Mouse (Mus musculus): ENCODE results near the gene Dmbx1.

DNA sequence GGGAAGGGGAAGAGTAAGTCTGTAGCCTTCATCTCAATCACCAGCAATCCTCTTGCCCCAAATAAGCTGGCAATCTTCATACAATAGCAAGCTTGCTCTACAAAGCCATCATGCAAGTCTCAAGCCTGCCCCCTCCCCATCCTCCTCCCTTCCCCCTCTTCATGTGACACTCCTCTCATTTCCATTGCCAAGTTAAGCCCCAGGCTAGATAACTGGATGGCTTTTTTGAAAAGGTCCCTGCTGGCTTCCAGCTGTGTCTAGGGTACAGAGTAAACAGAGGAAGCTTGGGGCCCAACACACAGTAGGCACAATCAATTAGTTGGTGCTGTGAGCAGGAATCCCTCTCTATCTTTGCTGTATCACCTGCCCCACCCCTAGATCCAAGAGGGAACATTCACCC lies 19.8 kb upstream of the Dmbx1 start:
- no peak for TF ChIP-seq GATA1 (IDR thresholded peaks at IDR 0.05; ENCODE audit: low read length)
- no peak for TF ChIP-seq TAL1 (IDR thresholded peaks at IDR 0.05; ENCODE audit: low read length)

Measured in erythroblast, embryonic 14.5 days (primary cell).